Mouse (Mus musculus) thymus, adult 18-20 months (tissue): ENCODE data around the gene Il1r1.

ENCODE experiments used
- DNase-seq, 2 experiments: peaks; one replicate each; pipeline ENCODE4 v3.0.0; 2022; ENCODE audit warnings: mixed read lengths in 2 of 2

Gene Il1r1

GRCm38 (mm10) chr1:40224539-40225284 lies at the start of gene Il1r1:
Il1r1 (plus strand) TSS chr1:40225080.
- DNase-seq = peak in 1 of 2 experiments; percentile 11

- no peak for DNase-seq
Observed at GRCm38 (mm10) chr1:40175123-40175522, 49.8 kb upstream of the Il1r1 start.

- no peak for DNase-seq
Observed at GRCm38 (mm10) chr1:40175797-40176196, 49.1 kb upstream of the Il1r1 start.

GRCm38 (mm10) chr1:40179031-40179430 lies 45.8 kb upstream of the Il1r1 start:
- DNase-seq = no peak

GRCm38 (mm10) chr1:40179493-40179892 lies 45.4 kb upstream of the Il1r1 start:
- DNase-seq = no peak

GRCm38 (mm10) chr1:40180861-40181260 lies 44.0 kb upstream of the Il1r1 start:
- no peak for DNase-seq

- no peak for DNase-seq
Observed at GRCm38 (mm10) chr1:40181716-40182115, 43.2 kb upstream of the Il1r1 start.

GRCm38 (mm10) chr1:40183410-40183809 lies 41.5 kb upstream of the Il1r1 start:
- no peak for DNase-seq

- DNase-seq = no peak
Observed at GRCm38 (mm10) chr1:40187961-40188360, 36.9 kb upstream of the Il1r1 start.

- DNase-seq = no peak
Observed at GRCm38 (mm10) chr1:40190025-40190424, 34.9 kb upstream of the Il1r1 start.

- no peak for DNase-seq
Observed at GRCm38 (mm10) chr1:40190837-40191236, 34.0 kb upstream of the Il1r1 start.

- DNase-seq = no peak
Observed at GRCm38 (mm10) chr1:40194279-40194678, 30.6 kb upstream of the Il1r1 start.

- DNase-seq = no peak
Observed at GRCm38 (mm10) chr1:40213337-40214159, 11.3 kb upstream of the Il1r1 start.

GRCm38 (mm10) chr1:40217521-40217920 lies 7.4 kb upstream of the Il1r1 start:
- DNase-seq = no peak

GRCm38 (mm10) chr1:40218603-40219002 lies 6.3 kb upstream of the Il1r1 start:
- no peak for DNase-seq

- DNase-seq = no peak
Observed at GRCm38 (mm10) chr1:40220549-40220948, 4.3 kb upstream of the Il1r1 start.

- no peak for DNase-seq
Observed at GRCm38 (mm10) chr1:40221864-40222263, 3.0 kb upstream of the Il1r1 start.

GRCm38 (mm10) chr1:40222680-40223079 lies 2.2 kb upstream of the Il1r1 start:
- no peak for DNase-seq

GRCm38 (mm10) chr1:40223591-40223990 lies 1.3 kb upstream of the Il1r1 start:
- no peak for DNase-seq

GRCm38 (mm10) chr1:40225580-40225979 lies 700 bp downstream of the Il1r1 start:
- DNase-seq = no peak

GRCm38 (mm10) chr1:40229033-40229432 lies 4.2 kb downstream of the Il1r1 start:
- DNase-seq = no peak

- DNase-seq = no peak
Observed at GRCm38 (mm10) chr1:40229771-40230280, 4.9 kb downstream of the Il1r1 start.

GRCm38 (mm10) chr1:40230336-40230735 lies 5.5 kb downstream of the Il1r1 start:
- no peak for DNase-seq

GRCm38 (mm10) chr1:40231116-40231515 lies 6.2 kb downstream of the Il1r1 start:
- no peak for DNase-seq
